Mouse (Mus musculus) heart, adult 10 weeks (tissue): ENCODE measurements around the gene Snrk. TPM values are rescaled to one million over a fixed set of nuclear protein-coding genes. Genes with fewer than 3 reads are reported as not detected.

Source experiments
- polyA plus RNA-seq: library from polyadenylated mRNA; stranded (reverse); fragments of 350-450 nt; fragmentation: Illumina TruSeq; extraction: RNeasy Lipid Tissue Mini Kit (QIAGEN cat#74804); gene quantifications from one replicate; pipeline ENCODE4 v1.2.3, GENCODE M21; 2014; ENCODE audit warnings: low read depth, low replicate concordance

Snrk gene
- 82.2 TPM for polyA plus RNA-seq

GRCm38 (mm10) chr9:122117112-122117616 lies at the start of gene Snrk:
Snrk (plus strand) TSS chr9:122117266.

Other genes with a start within 250 kb of the Snrk start
- gene Ackr2, start 218.9 kb upstream of the Snrk start, polyA plus RNA-seq = 1.5 TPM
- not detected for gene Cyp8b1, start 201.0 kb upstream of the Snrk start, polyA plus RNA-seq
- gene Fam198a, start 166.3 kb upstream of the Snrk start, polyA plus RNA-seq = 0.97 TPM
- 14.0 TPM for gene Pomgnt2, start 120.2 kb upstream of the Snrk start, polyA plus RNA-seq
- gene Ano10, start 177.2 kb downstream of the Snrk start, polyA plus RNA-seq = 272 TPM
- gene Abhd5, start 234.3 kb downstream of the Snrk start, polyA plus RNA-seq = 54.9 TPM